Mouse (Mus musculus) adrenal gland, adult (tissue): ENCODE results near the gene Sdc3.

Experiments
- DNase-seq, 2 experiments: peaks; one replicate each; pipeline ENCODE4 v3.0.0; 2022 to 2023; ENCODE audit warnings: low spot score in 1 of 2; ENCODE audit not compliant: inconsistent age in 2 of 2

Gene Sdc3

DNA sequence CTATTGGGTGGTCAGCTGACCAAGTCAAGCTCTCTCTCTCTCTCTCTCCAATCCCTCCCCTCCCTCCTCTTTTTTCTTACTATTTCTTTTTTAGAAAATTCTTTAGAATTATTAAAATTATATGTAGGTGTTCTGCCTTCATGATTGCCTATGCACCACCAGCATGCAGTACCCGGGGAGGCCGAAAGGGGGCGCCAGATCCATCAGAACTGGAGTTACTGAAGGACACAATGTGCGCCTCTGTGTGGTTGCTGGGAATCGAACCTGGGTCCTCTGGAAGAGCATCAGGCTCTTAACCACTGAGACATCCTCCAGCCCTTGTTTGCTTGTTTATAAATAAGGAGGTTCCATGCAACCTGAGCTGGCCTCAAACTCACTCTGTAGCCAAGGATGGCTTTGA lies 81.1 kb downstream of the Sdc3 start:
- no peak for DNase-seq

DNA sequence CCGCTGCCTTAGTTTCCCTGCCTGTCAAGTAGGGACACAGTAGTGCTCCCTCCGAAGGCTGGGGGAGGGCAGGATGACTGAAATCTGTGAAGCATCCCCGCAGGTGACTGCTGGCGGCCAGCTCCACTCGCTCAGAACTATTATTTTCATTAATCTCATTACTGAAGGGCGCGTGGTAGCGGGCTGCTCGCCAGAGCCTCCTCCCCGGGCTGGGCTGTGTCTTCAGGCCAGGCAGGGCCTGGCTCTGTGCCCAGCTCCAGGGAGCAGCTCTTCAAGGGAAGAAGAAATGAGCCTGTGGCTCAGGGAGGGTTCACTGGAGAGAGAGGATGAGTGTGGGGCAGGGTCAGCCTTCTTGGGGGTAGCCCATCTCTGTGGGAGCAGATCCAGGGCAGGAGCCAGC lies 82.3 kb downstream of the Sdc3 start:
- peak; percentile 88 to 92 for DNase-seq
